Mouse (Mus musculus) retina, postnatal 1 day (tissue): ENCODE data around the gene Dmd.
A peak's percentile ranks its signal among the peaks of the same experiment; 100 is the strongest.
"Not testable (repeated sequence)": the region's sequence is repeated elsewhere in the genome, so short reads cannot be mapped to it uniquely, and the experiment has no call there.

Experiments
- DNase-seq: peaks from one replicate; pipeline ENCODE4 v3.0.0-alpha.2; 2012

Dmd gene

DNA sequence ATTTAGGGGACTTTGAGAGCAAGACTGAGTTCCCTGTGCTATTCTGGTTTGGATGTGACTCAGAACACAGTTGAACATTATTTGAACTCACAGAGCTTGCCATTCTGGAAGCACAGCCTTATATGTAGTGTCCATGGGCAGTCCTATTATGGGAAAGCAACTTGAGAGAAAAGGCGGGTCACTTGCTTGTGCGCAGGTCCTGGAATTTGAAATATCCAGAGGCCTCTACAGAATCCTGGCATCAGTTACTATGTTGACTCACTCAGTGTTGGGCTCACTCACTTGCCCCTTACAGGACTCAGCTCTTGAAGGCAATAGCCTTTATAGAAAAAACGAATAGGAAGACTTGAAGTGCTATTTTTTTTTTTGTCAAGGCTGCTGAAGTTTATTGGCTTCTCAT is at the start of gene Dmd:
Gene Dmd (plus strand): TSS at position 241 of the 400 bp plus-strand sequence.
- no peak for DNase-seq

DNA sequence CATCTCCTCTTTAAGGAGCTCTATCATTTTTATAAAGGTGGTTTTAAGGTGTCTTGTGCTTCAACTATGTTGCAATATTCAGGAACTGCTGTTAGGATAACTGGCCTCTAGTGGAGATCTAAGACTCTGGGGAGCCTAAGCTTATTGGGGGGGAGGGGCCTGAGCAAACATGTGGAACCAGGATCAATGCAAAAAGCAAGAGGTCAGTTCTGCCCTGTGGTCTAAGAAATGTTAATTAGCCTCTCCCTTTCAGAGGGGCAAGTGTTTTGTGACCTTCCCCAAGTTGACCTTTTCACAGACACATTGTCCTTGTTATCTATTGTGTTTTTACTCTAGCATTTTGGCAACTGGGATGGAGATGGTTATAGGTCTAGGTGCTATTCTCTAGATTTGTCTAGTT is 47.2 kb upstream of the Dmd start:
- no peak for DNase-seq

DNA sequence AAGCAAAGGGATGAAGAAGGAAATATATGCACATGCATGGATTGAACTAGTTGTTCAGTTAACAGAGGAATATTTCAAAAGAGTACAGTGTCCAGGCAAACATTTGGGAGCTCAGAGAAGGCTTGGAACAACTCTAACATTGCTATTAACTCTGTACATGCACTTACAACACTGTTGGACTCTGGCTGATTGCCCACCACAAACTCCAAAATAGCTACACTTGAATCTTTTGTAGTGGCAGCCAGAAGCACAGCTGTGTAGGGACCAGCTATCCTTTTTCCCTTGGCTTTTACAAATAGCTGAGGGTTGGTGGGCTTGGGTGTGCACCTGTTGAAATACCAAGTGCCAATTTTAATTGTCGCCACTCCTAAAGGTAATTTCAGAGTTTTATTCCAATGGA is 39.0 kb downstream of the Dmd start:
- DNase-seq = no peak

DNA sequence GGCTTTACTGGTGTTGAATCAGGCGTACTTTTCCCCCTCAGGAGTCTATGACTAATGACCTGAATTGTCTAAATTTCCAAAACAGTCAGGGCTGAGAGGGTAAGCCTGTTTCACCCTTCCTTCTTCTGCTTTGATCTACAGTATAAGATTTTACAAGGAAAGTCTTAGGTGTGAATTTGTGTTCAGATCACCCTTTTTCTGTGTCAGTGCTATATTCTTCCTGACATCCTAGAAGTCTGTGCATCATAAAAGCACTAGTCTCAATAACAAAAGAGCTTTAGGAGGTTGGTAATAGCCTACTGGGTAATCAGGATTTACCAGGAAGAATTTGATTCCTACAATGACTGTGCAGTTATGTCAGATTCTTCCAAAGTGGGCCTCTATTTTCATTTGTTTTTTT is 101.5 kb downstream of the Dmd start:
- DNase-seq = no peak

DNA sequence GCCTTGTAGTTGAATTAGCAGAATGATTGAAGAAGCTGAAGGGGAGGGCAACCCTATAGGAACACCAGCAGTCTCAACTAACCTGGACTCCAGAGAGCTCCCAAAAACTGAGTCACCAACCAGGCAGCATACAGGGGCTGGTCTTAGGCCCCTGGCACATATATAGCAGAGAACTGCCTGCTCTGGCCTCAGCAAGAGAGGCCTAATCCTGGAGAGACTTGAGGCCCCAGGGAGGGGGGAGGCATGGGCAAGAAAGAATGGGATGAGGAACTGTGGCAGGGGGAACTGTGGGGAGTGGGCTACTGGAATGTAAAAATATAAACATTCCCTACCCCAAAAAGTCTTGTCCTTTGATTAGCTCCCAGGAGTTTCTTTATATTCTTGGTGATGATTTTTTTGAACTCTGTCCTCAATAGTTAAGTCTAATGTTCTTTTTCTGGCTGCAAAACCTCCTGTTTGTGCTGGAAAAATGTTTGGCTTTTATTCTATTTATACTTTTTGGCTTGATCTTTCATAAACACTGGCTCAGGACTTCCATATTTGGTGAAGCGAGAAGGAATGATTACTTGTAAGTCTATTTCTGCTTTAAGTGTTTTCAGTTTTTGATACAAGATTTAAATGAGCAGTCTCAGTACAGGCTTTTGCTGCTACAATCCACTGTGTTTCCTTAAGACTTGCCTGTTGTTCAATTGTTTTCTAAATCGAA is 167.7 kb downstream of the Dmd start:
- DNase-seq = no peak

GRCm38 (mm10) chrX:83117198-83117597 is 168.5 kb downstream of the Dmd start:
- peak; percentile 48 for DNase-seq

DNA sequence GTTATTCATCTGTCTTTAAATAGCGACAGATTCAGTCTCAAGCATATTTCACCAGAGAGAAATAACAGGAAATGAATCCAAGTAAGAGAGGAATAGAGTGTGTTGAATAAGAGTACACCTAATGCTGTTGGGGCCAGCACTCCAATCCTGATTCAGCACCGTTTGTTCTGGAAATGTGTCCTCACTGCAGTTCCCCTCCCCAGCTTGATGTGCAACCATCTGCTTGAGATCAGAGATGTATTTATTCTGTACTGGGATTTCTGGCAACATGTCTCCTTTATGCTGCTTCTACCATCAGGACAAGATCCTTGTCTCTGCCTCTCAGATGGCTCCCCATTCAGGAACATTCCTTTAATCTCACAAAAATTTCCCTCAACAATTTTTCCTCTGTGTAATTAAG is 271.9 kb downstream of the Dmd start:
- DNase-seq = no peak

DNA sequence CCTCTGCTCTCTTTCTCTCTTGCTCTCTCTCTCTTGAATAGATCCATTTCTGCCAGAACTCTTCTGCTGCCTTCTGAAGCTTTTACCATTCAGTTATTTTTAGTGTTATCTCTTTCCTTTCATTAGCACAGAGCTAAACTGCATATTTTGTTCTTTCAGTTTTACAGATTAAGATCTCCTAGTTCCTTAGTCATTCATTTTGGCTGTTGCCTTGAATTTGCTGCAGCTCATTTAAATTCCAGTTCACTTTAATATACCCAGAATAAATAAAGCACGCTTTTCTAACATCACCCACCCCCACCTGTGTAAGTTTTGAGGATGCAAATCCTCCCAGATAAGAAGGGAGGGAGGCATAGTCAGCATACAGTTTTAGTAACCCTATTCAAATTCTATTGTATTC is 272.4 kb downstream of the Dmd start:
- DNase-seq = no peak

- no peak for DNase-seq
Measured at GRCm38 (mm10) chrX:83487598-83487997, 538.9 kb downstream of the Dmd start, which contains the start of gene Tsga8. Tsga8 (minus strand) TSS chrX:83487924.

DNA sequence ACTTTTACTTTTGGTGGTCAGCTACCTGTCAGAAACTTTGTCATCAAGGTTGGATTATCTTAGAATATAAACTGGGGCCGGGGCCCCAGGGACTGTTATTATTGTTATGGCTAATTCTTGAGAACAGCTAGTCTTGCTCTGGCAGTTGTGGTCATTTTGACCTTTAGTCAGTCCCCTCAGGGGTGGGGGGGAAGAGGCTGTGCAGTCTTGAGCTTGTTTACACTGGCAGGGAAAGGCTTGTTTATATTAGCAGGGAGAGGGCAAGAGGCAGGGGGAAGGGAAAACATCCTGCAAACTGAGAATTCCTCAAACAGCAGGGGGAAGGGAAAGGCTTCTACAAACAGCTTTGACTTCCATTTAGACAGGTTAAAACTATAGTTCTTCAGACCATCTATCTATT is 726.3 kb downstream of the Dmd start:
- peak; percentile 1 for DNase-seq

- DNase-seq = no peak
Measured at GRCm38 (mm10) chrX:83686547-83686946, 737.9 kb downstream of the Dmd start.

- peak; percentile 9 for DNase-seq
Measured at GRCm38 (mm10) chrX:83740533-83740932, 791.9 kb downstream of the Dmd start.

DNA sequence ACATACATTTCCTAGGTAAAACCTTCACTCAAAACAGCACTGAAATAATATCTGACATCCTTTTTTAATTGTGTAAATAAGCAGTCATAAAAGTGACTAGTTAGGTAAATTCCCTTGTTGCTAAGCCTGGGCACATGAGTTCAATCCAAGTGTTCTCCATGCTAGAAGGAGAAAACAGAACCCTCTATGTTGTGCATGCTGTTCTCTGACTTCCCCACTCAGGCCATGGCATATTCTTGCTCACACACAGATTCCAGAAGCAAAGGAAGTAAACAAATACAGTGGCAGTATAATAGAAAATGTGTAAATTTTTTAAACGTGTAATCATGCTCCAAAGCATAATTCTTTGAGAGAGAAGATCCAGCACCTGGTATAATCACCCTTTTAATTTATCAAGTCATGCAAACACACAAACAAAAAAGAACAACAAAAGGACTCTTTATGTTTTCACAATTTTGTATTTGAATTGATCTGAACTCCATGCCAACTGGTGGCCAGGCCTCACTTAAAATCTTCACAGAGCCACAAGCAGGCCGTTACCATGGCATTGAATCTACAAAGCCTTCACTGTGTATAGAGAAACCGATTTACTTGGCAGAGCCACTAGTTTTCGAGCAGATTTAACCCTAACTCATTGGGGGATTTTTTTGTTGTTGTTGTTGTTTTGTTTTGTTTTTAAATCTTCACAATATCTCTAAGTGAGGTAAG is 797.8 kb downstream of the Dmd start:
- peak; percentile 49 for DNase-seq

GRCm38 (mm10) chrX:83787406-83787805 is 838.7 kb downstream of the Dmd start:
- no peak for DNase-seq

DNA sequence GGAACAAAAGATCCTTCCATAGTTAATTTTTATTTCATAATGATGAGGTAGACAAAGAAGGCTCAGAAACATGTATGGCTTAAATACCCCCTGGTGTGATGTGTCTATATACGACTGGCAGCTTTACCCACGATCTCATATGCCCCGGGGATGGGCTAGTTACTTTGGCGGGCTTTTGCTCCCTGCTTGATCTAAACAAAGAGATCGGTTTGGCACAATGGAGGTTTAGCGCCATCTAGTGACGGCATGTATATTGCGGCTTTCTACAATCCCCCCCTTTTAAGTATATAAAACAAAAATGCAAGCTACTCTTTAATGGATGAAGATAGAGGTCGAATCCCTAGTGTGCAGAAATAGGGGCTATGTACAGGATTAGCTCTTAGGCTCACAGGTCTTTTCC is 918.8 kb downstream of the Dmd start:
- peak; percentile 59 for DNase-seq

- peak; percentile 14 for DNase-seq
Measured at GRCm38 (mm10) chrX:83875389-83875788, 926.7 kb downstream of the Dmd start.

DNA sequence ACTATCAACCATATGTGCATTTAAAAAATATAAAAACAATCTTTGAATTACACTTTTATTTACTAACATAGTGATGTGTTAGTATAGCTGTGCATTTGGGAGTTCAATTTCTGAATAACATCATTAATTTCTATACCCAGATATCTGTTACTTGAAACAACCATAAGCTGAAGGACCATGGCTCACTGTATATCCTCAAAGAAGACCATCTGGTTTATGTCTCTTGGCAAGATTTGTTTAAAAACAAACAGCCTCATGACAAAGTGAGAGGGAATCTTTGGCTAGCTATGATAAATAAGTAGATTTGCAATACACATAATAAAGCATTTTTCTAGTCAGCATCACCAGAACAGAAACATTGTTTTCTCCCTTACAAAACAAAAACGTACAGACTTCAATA is 1027.2 kb downstream of the Dmd start:
- DNase-seq = no peak

DNA sequence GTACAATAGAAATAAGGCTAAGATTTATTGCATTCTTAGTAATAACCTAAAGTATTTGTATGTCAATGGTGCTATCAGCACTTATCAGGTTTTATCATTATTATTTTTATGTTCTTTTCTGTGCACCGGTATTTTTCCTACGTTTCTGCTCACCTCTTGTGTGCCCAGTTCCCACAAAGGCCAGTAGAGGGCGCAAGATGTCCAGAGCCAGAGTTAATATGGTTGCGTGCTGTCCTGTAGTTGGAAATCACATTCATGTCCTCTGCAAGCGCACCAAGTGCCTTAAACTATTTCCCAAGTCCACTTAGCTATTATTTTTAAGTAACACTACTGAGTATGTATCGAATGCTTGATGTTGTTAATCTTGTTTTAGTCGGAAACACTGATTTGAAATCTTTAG is 1052.6 kb downstream of the Dmd start:
- peak; percentile 60 for DNase-seq

- not testable (repeated sequence) for DNase-seq
Measured at GRCm38 (mm10) chrX:84062431-84062830, 1113.8 kb downstream of the Dmd start.

- DNase-seq = no peak
Measured at GRCm38 (mm10) chrX:84165872-84166271, 1217.2 kb downstream of the Dmd start.

GRCm38 (mm10) chrX:84241297-84241859 is 1292.7 kb downstream of the Dmd start:
- no peak for DNase-seq

DNA sequence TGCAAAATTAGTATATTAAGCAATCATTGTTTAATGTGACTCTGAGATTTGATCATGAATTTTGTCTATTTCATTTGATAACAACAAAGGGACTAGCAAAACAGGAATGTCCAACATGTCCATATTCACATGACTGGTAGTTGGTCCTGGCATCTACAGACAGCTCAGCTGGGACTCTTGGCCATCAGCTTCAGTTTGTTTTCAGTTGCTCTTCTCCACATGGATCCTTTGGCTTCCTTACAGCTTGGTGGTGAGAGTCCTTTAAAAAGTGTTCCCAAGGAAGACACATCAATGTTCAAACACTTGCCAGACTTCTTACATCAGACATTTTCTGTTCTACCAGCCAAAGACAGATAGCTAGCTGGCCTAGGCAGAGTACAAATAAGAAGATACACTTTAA is 1381.9 kb downstream of the Dmd start:
- DNase-seq = no peak

- no peak for DNase-seq
Measured at GRCm38 (mm10) chrX:84332177-84332576, 1383.5 kb downstream of the Dmd start.

- DNase-seq = no peak
Measured at GRCm38 (mm10) chrX:84364981-84365380, 1416.3 kb downstream of the Dmd start.
